Mouse (Mus musculus) skeletal muscle tissue, adult 2 months (tissue): ENCODE measurements at regions not wholly inside any gene's neighbourhood (a gene's known extent, or its start where the extent isn't known, plus 50 kb on each side); places are given as distances from the start of the nearest gene placed in this dataset.
A peak's percentile ranks its signal among the peaks of the same experiment; 100 is the strongest.

Source experiments
- DNase-seq: peaks from one replicate; pipeline ENCODE4 v3.0.0-alpha.2; 2012; ENCODE audit warnings: low read depth, low spot score

- DNase-seq: no peak
Measured at GRCm38 (mm10) chr16:7647275-7647926, 777.5 kb downstream of the Tmem114 start.

- no peak for DNase-seq
Measured at GRCm38 (mm10) chr16:7644363-7644762, 780.6 kb downstream of the Tmem114 start.

- DNase-seq: no peak
Measured at GRCm38 (mm10) chr16:7638955-7639755, 785.8 kb downstream of the Tmem114 start.

- no peak for DNase-seq
Measured at GRCm38 (mm10) chr16:7637993-7638392, 786.9 kb downstream of the Tmem114 start.

GRCm38 (mm10) chr16:7637121-7637700, 787.7 kb downstream of the Tmem114 start:
- no peak for DNase-seq

- DNase-seq: no peak
Measured at GRCm38 (mm10) chr16:7636326-7636725, 788.6 kb downstream of the Tmem114 start.

- DNase-seq: no peak
Measured at GRCm38 (mm10) chr16:7632474-7632873, 792.5 kb downstream of the Tmem114 start.

- no peak for DNase-seq
Measured at GRCm38 (mm10) chr16:7628351-7628750, 796.6 kb downstream of the Tmem114 start.

- DNase-seq: no peak
Measured at GRCm38 (mm10) chr16:7606602-7607001, 818.3 kb downstream of the Tmem114 start.

GRCm38 (mm10) chr16:7602428-7602827, 822.5 kb downstream of the Tmem114 start:
- peak; percentile 3 for DNase-seq

- DNase-seq: peak; percentile 39
Measured at GRCm38 (mm10) chr16:7574879-7575278, 850.1 kb downstream of the Tmem114 start.

- DNase-seq: peak; percentile 44
Measured at GRCm38 (mm10) chr16:7560841-7561240, 864.1 kb downstream of the Tmem114 start.

- DNase-seq: peak; percentile 2
Measured at GRCm38 (mm10) chr16:7559177-7559576, 865.8 kb downstream of the Tmem114 start.

- DNase-seq: no peak
Measured at GRCm38 (mm10) chr16:7558637-7559036, 866.3 kb downstream of the Tmem114 start.

- DNase-seq: peak; percentile 8
Measured at GRCm38 (mm10) chr16:7555911-7556310, 869.0 kb downstream of the Tmem114 start.

- DNase-seq: no peak
Measured at GRCm38 (mm10) chr16:7549568-7549967, 875.4 kb downstream of the Tmem114 start.

- no peak for DNase-seq
Measured at GRCm38 (mm10) chr16:7544067-7544466, 880.9 kb downstream of the Tmem114 start.

- no peak for DNase-seq
Measured at GRCm38 (mm10) chr16:7529811-7530210, 895.1 kb downstream of the Tmem114 start.

GRCm38 (mm10) chr16:7528963-7529362, 896.0 kb downstream of the Tmem114 start:
- DNase-seq: no peak

GRCm38 (mm10) chr16:7527923-7528776, 896.8 kb downstream of the Tmem114 start:
- no peak for DNase-seq

- no peak for DNase-seq
Measured at GRCm38 (mm10) chr16:7518711-7519110, 906.2 kb downstream of the Tmem114 start.
